Mouse (Mus musculus) heart, postnatal 4 days (tissue): ENCODE measurements around the gene Brd7. TPM values are rescaled to one million over a fixed set of nuclear protein-coding genes. Genes with fewer than 3 reads are reported as not detected.
A peak's percentile ranks its signal among the peaks of the same experiment; 100 is the strongest.

Experiments
- DNase-seq: peaks from one replicate; pipeline ENCODE4 v3.0.0; 2021
- total RNA-seq, 2 experiments: library from RNA; stranded (reverse); gene quantifications; 2 replicates each; pipeline ENCODE4 v1.2.3; 2021

Gene Brd7
- 10 to 100 TPM; 73.4 to 87.1 TPM for total RNA-seq

- DNase-seq: peak; percentile 93
Observed at GRCm38 (mm10) chr8:88361708-88362428, at the start of gene Brd7. TSS of gene Brd7 (minus strand) at chr8:88362194.

GRCm38 (mm10) chr8:88411461-88411860 lies 49.5 kb upstream of the Brd7 start:
- no peak for DNase-seq

GRCm38 (mm10) chr8:88409401-88409940 lies 47.5 kb upstream of the Brd7 start:
- DNase-seq: peak; percentile 21

GRCm38 (mm10) chr8:88407716-88408115 lies 45.7 kb upstream of the Brd7 start:
- DNase-seq: no peak

- no peak for DNase-seq
Observed at GRCm38 (mm10) chr8:88398060-88398459, 36.1 kb upstream of the Brd7 start.

- no peak for DNase-seq
Observed at GRCm38 (mm10) chr8:88393298-88393697, 31.3 kb upstream of the Brd7 start.

GRCm38 (mm10) chr8:88390749-88391148 lies 28.8 kb upstream of the Brd7 start:
- no peak for DNase-seq

- DNase-seq: no peak
Observed at GRCm38 (mm10) chr8:88388691-88389239, 26.8 kb upstream of the Brd7 start.

GRCm38 (mm10) chr8:88387874-88388273 lies 25.9 kb upstream of the Brd7 start:
- peak; percentile 9 for DNase-seq

- no peak for DNase-seq
Observed at GRCm38 (mm10) chr8:88383164-88383556, 21.2 kb upstream of the Brd7 start.

- no peak for DNase-seq
Observed at GRCm38 (mm10) chr8:88382311-88383163, 20.5 kb upstream of the Brd7 start.

- peak; percentile 34 for DNase-seq
Observed at GRCm38 (mm10) chr8:88380497-88380896, 18.5 kb upstream of the Brd7 start.

GRCm38 (mm10) chr8:88376836-88377582 lies 15.0 kb upstream of the Brd7 start:
- peak; percentile 55 for DNase-seq

GRCm38 (mm10) chr8:88371522-88371921 lies 9.5 kb upstream of the Brd7 start:
- no peak for DNase-seq

GRCm38 (mm10) chr8:88369805-88370204 lies 7.8 kb upstream of the Brd7 start:
- DNase-seq: peak; percentile 21

GRCm38 (mm10) chr8:88369221-88369620 lies 7.2 kb upstream of the Brd7 start:
- peak; percentile 28 for DNase-seq

- peak; percentile 33 for DNase-seq
Observed at GRCm38 (mm10) chr8:88362446-88363150, 604 bp upstream of the Brd7 start.

GRCm38 (mm10) chr8:88361044-88361707 lies 818 bp downstream of the Brd7 start:
- peak; percentile 22 for DNase-seq

GRCm38 (mm10) chr8:88359959-88360358 lies 2.0 kb downstream of the Brd7 start:
- peak; percentile 20 for DNase-seq

- no peak for DNase-seq
Observed at GRCm38 (mm10) chr8:88357946-88358345, 4.0 kb downstream of the Brd7 start.
